Mouse (Mus musculus) stomach, postnatal 0 days (tissue): ENCODE measurements around the gene Aurkc.
"Not testable (repeated sequence)": the region's sequence is repeated elsewhere in the genome, so short reads cannot be mapped to it uniquely, and the experiment has no call there.

Experiments used
- CTCF ChIP-seq: IDR thresholded peaks from 2 replicates; pipeline ENCODE4 v1.5.1; 2016; ENCODE audit warnings: antibody characterized with exemption, low read depth, mild to moderate bottlenecking, moderate library complexity
- EP300 ChIP-seq: optimal IDR thresholded peaks from 2 replicates; pipeline ENCODE3; 2016; ENCODE audit warnings: antibody characterized with exemption

- not testable (repeated sequence) for TF ChIP-seq EP300, CTCF
Measured at GRCm38 (mm10) chr7:6995251-6995650, at the start of gene Aurkc.
